Mouse (Mus musculus): ENCODE data around the gene I830077J02Rik. TPM values are rescaled to one million over a fixed set of nuclear protein-coding genes. Genes with fewer than 3 reads are reported as not detected.

The I830077J02Rik gene
- polyA plus RNA-seq (2016; fragmentation: Nextera tagmentation; extraction: Ambion mirVana) = 4.0 and 4.4 TPM in 2 replicates

- H3K4me3 ChIP-seq = peak within 1 kb of the TSS; percentile 16; the same call in 1 of the 2 replicates
- 0 out of 2 replicates have a peak within 1 kb of the TSS, but pooled peaks have one; percentile 30 for H3K9ac ChIP-seq
- peak within 1 kb of the TSS; percentile 25 for H3K4me2 ChIP-seq
- H3K36me3 ChIP-seq = peaks cover 9% of the 10 kb centered on the region
- ATAC-seq = peak; percentile 63
- H3K27me3 ChIP-seq (replicated peaks) = no peaks in the 10 kb centered on the region
- peaks cover 35% of the 10 kb centered on the region for H3K4me1 ChIP-seq
- WGBS (ENCODE audit: insufficient replicate concordance) = 24% methylated on average over 8 of the region's 8 CpGs
- H3K9me3 ChIP-seq (replicated peaks) = no peaks in the 10 kb centered on the region
- H3K27ac ChIP-seq = peak within 1 kb of the TSS; percentile 57
Measured at GRCm38 (mm10) chr3:105932240-105933071, at the start of gene I830077J02Rik. Gene I830077J02Rik, minus strand, starts transcription at chr3:105932664.

DNA sequence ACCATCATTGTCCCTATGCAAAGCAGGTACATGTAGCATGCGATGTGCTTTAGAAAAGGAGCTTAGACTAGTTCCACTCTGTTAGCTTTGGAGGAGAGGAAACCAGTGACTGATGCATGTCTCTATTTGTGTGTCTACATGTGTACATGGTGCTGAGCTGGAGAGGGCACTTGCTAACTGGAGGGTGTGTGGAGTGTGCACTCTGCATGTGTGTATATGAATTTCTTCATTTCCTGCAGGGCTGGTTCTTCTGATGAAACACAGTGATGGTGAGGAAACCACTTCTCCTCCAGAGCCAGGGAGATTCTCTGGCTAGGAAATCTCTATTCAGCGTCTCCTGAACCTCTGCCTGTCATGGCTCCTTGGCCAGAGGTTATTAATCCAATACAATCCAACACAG is 41.7 kb upstream of the I830077J02Rik start:
- no peak for ATAC-seq
- H3K4me3 ChIP-seq = no peak overlapping the region
- H3K9me3 ChIP-seq (replicated peaks) = no peaks in the 10 kb centered on the region
- no peaks in the 10 kb centered on the region for H3K4me1 ChIP-seq
- no peak overlapping the region for H3K27ac ChIP-seq
- H3K9ac ChIP-seq = no peak overlapping the region
- no peak overlapping the region for H3K4me2 ChIP-seq
- peaks cover 15% of the 10 kb centered on the region for H3K36me3 ChIP-seq
- no peaks in the 10 kb centered on the region for H3K27me3 ChIP-seq (replicated peaks)
- 74% methylated on average over 2 of the region's 2 CpGs for WGBS (ENCODE audit: insufficient replicate concordance)

- H3K9ac ChIP-seq = no peak within 1 kb of the TSS
- no peak within 1 kb of the TSS for H3K4me3 ChIP-seq
- 71% methylated on average over 3 of the region's 3 CpGs for WGBS (ENCODE audit: insufficient replicate concordance)
- H3K27ac ChIP-seq = no peak within 1 kb of the TSS
- no peaks in the 10 kb centered on the region for H3K27me3 ChIP-seq (replicated peaks)
- H3K9me3 ChIP-seq (replicated peaks) = no peaks in the 10 kb centered on the region
- no peak within 1 kb of the TSS for H3K4me2 ChIP-seq
- H3K36me3 ChIP-seq = peaks cover 22% of the 10 kb centered on the region
- ATAC-seq = no peak
- H3K4me1 ChIP-seq = no peaks in the 10 kb centered on the region
Measured at GRCm38 (mm10) chr3:105973411-105973810, 40.9 kb upstream of the I830077J02Rik start, which contains the start of gene Ovgp1. Gene Ovgp1, plus strand, starts transcription at chr3:105973711.

DNA sequence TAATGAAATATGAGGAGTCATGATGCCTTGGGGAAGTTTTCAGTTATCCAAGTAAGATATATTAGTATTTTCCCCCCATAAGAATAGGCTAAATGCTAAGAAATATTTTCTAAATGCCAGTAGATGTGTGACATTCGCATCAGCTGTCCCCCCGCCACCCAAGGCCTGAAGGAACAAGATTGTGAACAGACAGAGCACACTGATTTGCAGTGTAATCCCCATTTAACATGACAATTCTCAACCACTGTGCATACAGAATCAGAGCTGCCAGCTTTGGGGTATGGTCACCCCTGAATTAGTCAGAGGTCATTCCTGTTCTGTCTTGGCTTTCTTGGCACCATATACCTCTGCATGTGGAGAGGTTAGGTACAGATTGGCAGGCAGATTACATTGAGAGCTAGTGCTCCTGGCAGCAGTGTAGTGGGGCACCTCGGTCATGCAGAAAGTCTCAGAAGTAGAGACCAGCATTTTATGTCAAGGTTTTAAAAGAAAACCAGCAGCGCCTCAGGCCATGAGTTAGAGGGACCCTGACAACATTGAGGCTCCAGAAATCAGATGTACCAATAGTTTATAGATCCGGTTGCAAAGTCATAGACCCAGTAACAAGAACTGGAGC is 39.5 kb upstream of the I830077J02Rik start:
- H3K4me1 ChIP-seq = no peaks in the 10 kb centered on the region
- no peak overlapping the region for H3K27ac ChIP-seq
- H3K9me3 ChIP-seq (replicated peaks) = no peaks in the 10 kb centered on the region
- H3K4me2 ChIP-seq = no peak overlapping the region
- H3K4me3 ChIP-seq = no peak overlapping the region
- peaks cover 37% of the 10 kb centered on the region for H3K36me3 ChIP-seq
- H3K27me3 ChIP-seq (replicated peaks) = no peaks in the 10 kb centered on the region
- no peak for ATAC-seq
- no peak overlapping the region for H3K9ac ChIP-seq
- 59% methylated on average over 5 of the region's 5 CpGs for WGBS (ENCODE audit: insufficient replicate concordance)

- 81% methylated on average over 2 of the region's 2 CpGs for WGBS (ENCODE audit: insufficient replicate concordance)
- H3K9me3 ChIP-seq (replicated peaks) = no peaks in the 10 kb centered on the region
Measured at GRCm38 (mm10) chr3:105960700-105961099, 28.2 kb upstream of the I830077J02Rik start.

DNA sequence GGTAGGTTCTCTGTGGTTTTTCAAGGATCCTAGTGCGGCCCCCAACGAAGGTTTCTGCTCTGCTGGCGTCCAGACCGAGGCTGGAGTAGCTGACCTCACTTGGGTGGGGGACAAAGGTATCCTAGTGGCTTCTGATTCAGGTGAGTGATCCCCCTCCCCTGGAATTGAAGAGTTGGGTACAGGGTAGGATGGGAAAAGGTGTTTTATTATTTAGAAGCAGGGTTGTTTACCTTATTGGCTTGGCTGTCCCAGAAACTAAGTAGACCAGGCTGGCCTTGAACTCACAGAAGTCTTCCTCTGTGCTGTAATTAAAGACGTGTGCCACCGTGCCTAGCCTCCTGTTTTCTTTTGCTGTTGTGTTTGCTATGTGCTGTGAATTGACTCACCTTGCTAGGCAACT is 27.5 kb upstream of the I830077J02Rik start, which contains the start of gene Atp5f1:
Atp5f1 (minus strand) TSS at position 101 of the 400 bp plus-strand sequence.
- peaks cover 64% of the 10 kb centered on the region for H3K36me3 ChIP-seq

More at GRCm38 (mm10) chr3:105960700-105961099, 28.2 kb upstream of the I830077J02Rik start:
- no peak overlapping the region for H3K9ac ChIP-seq
- no peaks in the 10 kb centered on the region for H3K27me3 ChIP-seq (replicated peaks)
- H3K36me3 ChIP-seq = peaks cover 67% of the 10 kb centered on the region
- peaks cover 37% of the 10 kb centered on the region for H3K4me1 ChIP-seq
- H3K27ac ChIP-seq = no peak overlapping the region
- peak overlapping the region; percentile 85 for H3K4me3 ChIP-seq
- peak overlapping the region; percentile 86 for H3K4me2 ChIP-seq
- ATAC-seq = no peak

GRCm38 (mm10) chr3:105959585-105959984 is 27.1 kb upstream of the I830077J02Rik start:
- WGBS (ENCODE audit: insufficient replicate concordance) = under 1% methylated on average over 26 of the region's 26 CpGs
- Histone ChIP-seq H3K9me3 (replicated peaks) (no peaks in the 10 kb centered on the region), H3K27me3 (replicated peaks) (no peaks in the 10 kb centered on the region), H3K4me3 (peak overlapping the region; percentile 85), H3K4me2 (peak overlapping the region; percentile 86), H3K9ac (peak overlapping the region; percentile 94), H3K36me3 (peaks cover 64% of the 10 kb centered on the region), H3K27ac (peak overlapping the region; percentile 92), H3K4me1 (peaks cover 43% of the 10 kb centered on the region)
- peak; percentile 56 for ATAC-seq

More for the DNA sequence above, 27.5 kb upstream of the I830077J02Rik start, which contains the start of gene Atp5f1:
- ATAC-seq = no peak
- Histone ChIP-seq H3K27me3 (replicated peaks) (no peaks in the 10 kb centered on the region), H3K9ac (peak within 1 kb of the TSS; percentile 94), H3K4me2 (peak within 1 kb of the TSS; percentile 86), H3K27ac (peak within 1 kb of the TSS; percentile 92), H3K4me3 (peak within 1 kb of the TSS; percentile 85), H3K4me1 (peaks cover 39% of the 10 kb centered on the region), H3K9me3 (replicated peaks) (no peaks in the 10 kb centered on the region)
- WGBS (ENCODE audit: insufficient replicate concordance) = 5% methylated on average over 6 of the region's 6 CpGs

GRCm38 (mm10) chr3:105958974-105959580 is 26.6 kb upstream of the I830077J02Rik start, which contains the start of gene Wdr77:
Gene Wdr77, plus strand, starts transcription at chr3:105959369.
- Histone ChIP-seq H3K27ac (peak within 1 kb of the TSS; percentile 92), H3K4me2 (peak within 1 kb of the TSS; percentile 86), H3K27me3 (replicated peaks) (no peaks in the 10 kb centered on the region), H3K4me1 (peaks cover 43% of the 10 kb centered on the region), H3K9ac (peak within 1 kb of the TSS; percentile 94), H3K9me3 (replicated peaks) (no peaks in the 10 kb centered on the region), H3K4me3 (peak within 1 kb of the TSS; percentile 85), H3K36me3 (peaks cover 64% of the 10 kb centered on the region)
- under 1% methylated on average over 52 of the region's 52 CpGs for WGBS (ENCODE audit: insufficient replicate concordance)
- peak; percentile 94 for ATAC-seq

DNA sequence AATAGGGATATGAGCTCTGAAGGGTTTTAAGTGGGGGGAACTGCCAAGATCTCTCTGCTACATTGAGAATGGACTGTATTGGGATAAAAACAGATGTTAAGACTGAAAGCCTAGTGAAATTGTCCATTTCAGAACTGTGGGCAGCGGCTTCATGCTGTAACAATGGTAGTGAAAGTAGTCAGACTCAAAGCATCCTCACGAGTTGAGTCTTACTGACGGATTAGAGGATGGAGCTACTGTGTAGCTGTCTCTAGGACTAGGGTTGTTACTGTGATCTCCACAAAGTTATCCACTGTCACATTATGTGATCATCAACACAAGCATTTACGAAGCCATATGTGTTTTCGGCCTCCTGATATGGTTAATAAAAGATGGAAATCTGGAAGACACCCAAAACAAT is 25.7 kb upstream of the I830077J02Rik start:
- ATAC-seq = no peak
- peaks cover 62% of the 10 kb centered on the region for H3K36me3 ChIP-seq
- 27% methylated on average over 5 of the region's 5 CpGs for WGBS (ENCODE audit: insufficient replicate concordance)
- peaks cover 43% of the 10 kb centered on the region for H3K4me1 ChIP-seq
- peak overlapping the region; percentile 85 for H3K4me3 ChIP-seq
- H3K9me3 ChIP-seq (replicated peaks) = no peaks in the 10 kb centered on the region
- no peaks in the 10 kb centered on the region for H3K27me3 ChIP-seq (replicated peaks)
- peak overlapping the region; percentile 86 for H3K4me2 ChIP-seq
- H3K27ac ChIP-seq = peak overlapping the region; percentile 92
- peak overlapping the region; percentile 94 for H3K9ac ChIP-seq

DNA sequence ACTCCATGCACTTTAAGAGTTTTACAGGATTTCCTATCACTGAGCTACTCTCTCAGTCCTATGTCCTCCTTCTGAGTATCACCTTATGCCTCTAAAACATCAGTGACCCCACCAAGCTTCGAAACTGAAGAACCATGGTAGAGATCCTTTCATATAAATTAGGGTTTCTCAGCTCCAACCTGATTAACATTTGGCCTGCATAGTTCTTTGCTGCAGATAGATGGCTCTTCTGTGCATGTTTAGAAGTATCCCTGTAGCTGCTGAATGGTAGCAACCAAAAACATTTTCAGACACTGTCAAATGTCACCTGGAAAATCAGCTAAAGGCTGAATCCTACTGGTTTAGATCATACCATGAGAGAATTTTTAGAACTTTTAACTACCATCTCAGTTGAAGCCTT is 24.8 kb upstream of the I830077J02Rik start:
- Histone ChIP-seq H3K27me3 (replicated peaks) (no peaks in the 10 kb centered on the region), H3K9ac (peak overlapping the region; percentile 94; the same call in 1 of the 2 replicates), H3K9me3 (replicated peaks) (no peaks in the 10 kb centered on the region), H3K4me2 (peak overlapping the region; percentile 86), H3K4me1 (peaks cover 43% of the 10 kb centered on the region), H3K36me3 (peaks cover 62% of the 10 kb centered on the region), H3K4me3 (peak overlapping the region; percentile 85; the same call in 1 of the 2 replicates), H3K27ac (no peak overlapping the region)
- ATAC-seq = no peak
- 93% methylated on average over 1 of the region's 1 CpGs for WGBS (ENCODE audit: insufficient replicate concordance)

DNA sequence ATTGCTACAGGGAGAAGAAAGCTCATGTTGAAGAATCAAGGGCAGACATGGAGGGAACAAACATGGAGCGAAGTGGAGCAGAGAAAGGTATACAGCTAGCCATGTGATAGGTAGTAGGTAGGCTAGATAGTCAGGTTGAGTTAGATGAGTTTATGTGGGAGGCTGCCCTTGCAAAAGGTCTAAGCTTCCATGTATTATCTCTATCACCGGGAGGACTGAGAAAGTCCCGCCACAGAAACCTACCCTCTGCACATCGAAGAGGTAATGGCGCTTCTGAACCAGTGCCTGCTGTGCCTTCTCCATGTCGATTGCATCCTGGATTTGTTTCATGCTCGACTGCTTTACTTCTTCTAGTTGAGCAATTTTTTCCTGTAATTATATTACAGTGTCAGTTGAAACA is 18.9 kb upstream of the I830077J02Rik start:
- no peak for ATAC-seq
- H3K9ac ChIP-seq = no peak overlapping the region
- no peaks in the 10 kb centered on the region for H3K27me3 ChIP-seq (replicated peaks)
- H3K9me3 ChIP-seq (replicated peaks) = no peaks in the 10 kb centered on the region
- H3K4me1 ChIP-seq = peaks cover 18% of the 10 kb centered on the region
- H3K27ac ChIP-seq = no peak overlapping the region
- no peak overlapping the region for H3K4me2 ChIP-seq
- WGBS (ENCODE audit: insufficient replicate concordance) = 86% methylated on average over 7 of the region's 7 CpGs
- H3K36me3 ChIP-seq = peaks cover 91% of the 10 kb centered on the region
- H3K4me3 ChIP-seq = no peak overlapping the region
